Mouse (Mus musculus) limb, embryonic 12.5 days (tissue): ENCODE data around the gene Gm11565. TPM values are rescaled to one million over a fixed set of nuclear protein-coding genes. Genes with fewer than 3 reads are reported as not detected.
"Not testable (repeated sequence)": the region's sequence is repeated elsewhere in the genome, so short reads cannot be mapped to it uniquely, and the experiment has no call there.

Source experiments
- ATAC-seq: fragments of 200-750 bp; cut with Nextera tagmentation; 2 replicates; pipeline ENCODE4 v1.8.0; 2017; ENCODE audit warnings: low read depth, moderate TSS enrichment; ENCODE audit not compliant: insufficient number of reproducible peaks, insufficient read depth, low FRiP score, low TSS enrichment
- H3K27ac ChIP-seq: fragments of 300-500 bp; sonication (generic); 2 replicates; pipeline ENCODE4 v1.5.1; 2016; ENCODE audit warnings: mild to moderate bottlenecking, moderate library complexity
- H3K27me3 ChIP-seq: fragments of 300-500 bp; sonication (generic); 2 replicates; pipeline ENCODE4 v1.6.1; 2016; ENCODE audit warnings: mild to moderate bottlenecking, moderate library complexity
- H3K36me3 ChIP-seq: fragments of 300-500 bp; sonication (generic); 2 replicates; pipeline ENCODE4 v1.6.1; 2016; ENCODE audit warnings: mild to moderate bottlenecking, moderate library complexity
- H3K4me1 ChIP-seq: fragments of 300-500 bp; sonication (generic); replicated peaks from 2 replicates; pipeline ENCODE4 v1.6.1; 2016
- H3K4me2 ChIP-seq: fragments of 300-500 bp; sonication (generic); 2 replicates; pipeline ENCODE4 v1.6.1; 2016; ENCODE audit warnings: mild to moderate bottlenecking, moderate library complexity
- H3K4me3 ChIP-seq: fragments of 300-500 bp; sonication (generic); replicated peaks from 2 replicates; pipeline ENCODE4 v1.5.1; 2016; ENCODE audit warnings: mild to moderate bottlenecking
- H3K9ac ChIP-seq: fragments of 300-500 bp; sonication (generic); replicated peaks from 2 replicates; pipeline ENCODE4 v1.6.1; 2016; ENCODE audit warnings: mild to moderate bottlenecking, moderate library complexity
- H3K9me3 ChIP-seq: fragments of 300-500 bp; sonication (generic); 2 replicates; pipeline ENCODE4 v1.6.1; 2016; ENCODE audit warnings: mild to moderate bottlenecking, moderate library complexity
- WGBS: fragments of 180-500 bp; shearing (Covaris S2); methylation state at CpG from one replicate; pipeline ENCODE4 v1.1.7; 2016; 5-methylcytosine and 5-hydroxymethylcytosine counted together
- polyA plus RNA-seq: library from polyadenylated mRNA; unstranded; fragments of >200 nt; fragmentation: Nextera tagmentation; extraction: Ambion mirVana; gene quantifications from 2 replicates; pipeline ENCODE4 v1.2.1, GENCODE M21; 2016

Gene Gm11565
- polyA plus RNA-seq: not detected in 2 replicates

GRCm38 (mm10) chr11:99914451-99914850 lies at the start of gene Gm11565:
Gene Gm11565, plus strand, starts transcription at chr11:99914751.
- H3K4me2 ChIP-seq: no peak within 1 kb of the TSS
- H3K9me3 ChIP-seq: no peaks in the 10 kb centered on the region
- no peaks in the 10 kb centered on the region for H3K4me1 ChIP-seq
- no peak within 1 kb of the TSS for H3K9ac ChIP-seq
- 92% methylated on average over 3 of the region's 3 CpGs for WGBS
- no peak within 1 kb of the TSS for H3K4me3 ChIP-seq
- no peak within 1 kb of the TSS for H3K27ac ChIP-seq
- no peaks in the 10 kb centered on the region for H3K36me3 ChIP-seq
- no peak for ATAC-seq
- no peaks in the 10 kb centered on the region for H3K27me3 ChIP-seq

DNA sequence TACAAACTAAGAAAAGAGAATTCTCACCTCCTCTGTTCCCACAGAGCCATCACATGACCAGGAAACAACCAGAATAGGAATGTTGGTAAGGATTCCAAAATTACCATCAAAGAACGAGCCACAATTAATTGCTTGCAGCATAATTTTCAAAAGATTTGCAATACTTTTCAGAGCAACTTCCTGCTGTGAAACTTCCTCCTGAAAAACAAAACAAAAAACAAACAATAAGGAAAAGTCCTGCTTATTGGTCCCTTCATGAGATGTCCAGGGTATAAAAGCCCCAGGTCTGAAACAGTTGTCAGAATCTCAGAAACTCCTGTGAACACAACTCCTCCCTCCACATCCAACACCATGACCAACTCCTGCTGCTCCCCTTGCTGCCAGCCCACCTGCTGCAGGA lies 41.5 kb upstream of the Gm11565 start, which contains the start of gene Krtap9-1:
TSS of gene Krtap9-1 (plus strand) at position 301 of the 400 bp plus-strand sequence.
- H3K27ac ChIP-seq, ATAC-seq, H3K9me3 ChIP-seq, H3K27me3 ChIP-seq, H3K9ac ChIP-seq, H3K36me3 ChIP-seq, H3K4me2 ChIP-seq, H3K4me3 ChIP-seq, H3K4me1 ChIP-seq: not testable (repeated sequence)
- WGBS: 66% methylated on average over 1 of the region's 1 CpGs

- not testable (repeated sequence) for H3K27me3 ChIP-seq, H3K9ac ChIP-seq, ATAC-seq, H3K4me2 ChIP-seq, H3K9me3 ChIP-seq, H3K4me3 ChIP-seq, H3K4me1 ChIP-seq, H3K27ac ChIP-seq, H3K36me3 ChIP-seq
- WGBS: 50% methylated on average over 1 of the region's 1 CpGs
These were observed 35.7 kb upstream of the Gm11565 start, which contains the start of gene Gm11567 for GRCm38 (mm10) chr11:99878887-99879286. Gene Gm11567, plus strand, starts transcription at chr11:99879187.

DNA sequence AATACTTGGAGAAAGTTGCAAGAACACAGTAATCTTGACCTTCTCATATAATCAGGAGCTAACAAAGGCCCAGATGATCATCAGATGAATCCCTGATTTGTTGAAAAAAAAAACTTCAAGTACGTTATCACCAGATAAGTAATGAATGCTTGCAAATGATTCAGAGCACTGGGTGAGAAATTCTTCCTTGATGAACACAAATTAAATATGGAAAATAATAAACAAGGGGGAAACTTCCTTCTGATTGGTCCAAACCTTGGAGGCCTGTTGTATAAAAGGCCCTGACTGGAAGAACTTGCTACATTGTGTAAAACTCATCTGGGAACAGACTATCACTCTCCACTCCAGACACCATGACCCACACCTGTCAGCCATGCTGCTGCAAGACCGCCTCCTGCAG lies 6.9 kb upstream of the Gm11565 start, which contains the start of gene Krtap31-1:
TSS of gene Krtap31-1 (plus strand) at position 301 of the 400 bp plus-strand sequence.
- ATAC-seq: no peak
- H3K4me2 ChIP-seq: no peak within 1 kb of the TSS
- H3K4me3 ChIP-seq: no peak within 1 kb of the TSS
- no peaks in the 10 kb centered on the region for H3K27me3 ChIP-seq
- no peaks in the 10 kb centered on the region for H3K4me1 ChIP-seq
- no peak within 1 kb of the TSS for H3K9ac ChIP-seq
- no peaks in the 10 kb centered on the region for H3K9me3 ChIP-seq
- no peak within 1 kb of the TSS for H3K27ac ChIP-seq
- WGBS: 82% methylated on average over 2 of the region's 2 CpGs
- no peaks in the 10 kb centered on the region for H3K36me3 ChIP-seq

DNA sequence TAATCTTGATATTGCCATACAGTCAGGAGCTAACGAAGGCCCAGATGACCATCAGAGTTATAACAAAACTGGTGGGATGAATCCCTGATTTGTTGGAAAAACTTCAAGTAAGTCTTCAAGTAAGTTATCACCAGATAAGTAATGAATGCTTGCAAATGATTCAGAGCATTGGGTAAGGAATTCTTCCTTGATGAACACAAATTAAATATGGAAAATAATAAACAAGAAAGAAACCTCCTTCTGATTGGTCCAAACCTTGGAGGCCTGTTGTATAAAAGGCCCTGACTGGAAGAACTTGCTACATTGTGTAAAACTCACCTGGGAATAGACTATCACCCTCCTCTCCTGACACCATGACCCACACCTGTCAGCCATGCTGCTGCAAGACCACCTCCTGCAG lies 21.4 kb downstream of the Gm11565 start, which contains the start of gene Krtap31-2:
TSS of gene Krtap31-2 (plus strand) at position 301 of the 400 bp plus-strand sequence.
- Histone ChIP-seq H3K36me3 (no peaks in the 10 kb centered on the region), H3K9me3 (peaks cover 3% of the 10 kb centered on the region; the same call in 1 of the 2 replicates), H3K9ac (no peak within 1 kb of the TSS), H3K4me2 (no peak within 1 kb of the TSS), H3K4me3 (no peak within 1 kb of the TSS), H3K27me3 (no peaks in the 10 kb centered on the region; the same call in 1 of the 2 replicates), H3K4me1 (no peaks in the 10 kb centered on the region), H3K27ac (no peak within 1 kb of the TSS)
- WGBS: 94% methylated on average over 1 of the region's 1 CpGs
- ATAC-seq: no peak

DNA sequence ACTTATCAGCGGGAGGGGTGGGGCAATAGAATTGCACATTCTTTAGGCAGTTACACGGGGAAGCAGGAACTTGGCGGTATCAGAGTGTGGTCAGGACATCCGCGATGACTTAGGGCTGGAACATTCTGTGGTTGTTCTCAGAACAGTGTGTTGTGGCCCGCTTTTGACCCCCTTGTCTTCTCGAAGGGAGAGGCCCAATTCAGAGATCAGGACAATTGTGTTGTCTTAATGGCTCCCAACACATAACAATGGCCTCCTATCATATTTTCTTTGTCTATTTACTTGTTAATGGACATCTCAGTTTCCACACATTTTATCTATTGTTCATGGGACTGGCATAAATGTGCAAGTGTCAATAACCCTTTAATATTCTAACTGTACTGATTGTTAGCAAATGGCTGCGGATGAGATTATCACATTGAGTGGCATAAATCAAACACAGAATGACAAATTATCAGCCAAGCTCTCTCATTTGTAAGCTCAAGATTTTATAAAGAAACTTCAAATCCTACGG lies 23.3 kb downstream of the Gm11565 start:
- no peak overlapping the region for H3K4me3 ChIP-seq
- 86% methylated on average over 9 of the region's 9 CpGs for WGBS
- H3K27ac ChIP-seq: no peak overlapping the region
- no peaks in the 10 kb centered on the region for H3K9me3 ChIP-seq
- ATAC-seq: no peak
- H3K4me2 ChIP-seq: no peak overlapping the region
- H3K27me3 ChIP-seq: no peaks in the 10 kb centered on the region
- H3K36me3 ChIP-seq: no peaks in the 10 kb centered on the region
- H3K9ac ChIP-seq: no peak overlapping the region
- no peaks in the 10 kb centered on the region for H3K4me1 ChIP-seq

DNA sequence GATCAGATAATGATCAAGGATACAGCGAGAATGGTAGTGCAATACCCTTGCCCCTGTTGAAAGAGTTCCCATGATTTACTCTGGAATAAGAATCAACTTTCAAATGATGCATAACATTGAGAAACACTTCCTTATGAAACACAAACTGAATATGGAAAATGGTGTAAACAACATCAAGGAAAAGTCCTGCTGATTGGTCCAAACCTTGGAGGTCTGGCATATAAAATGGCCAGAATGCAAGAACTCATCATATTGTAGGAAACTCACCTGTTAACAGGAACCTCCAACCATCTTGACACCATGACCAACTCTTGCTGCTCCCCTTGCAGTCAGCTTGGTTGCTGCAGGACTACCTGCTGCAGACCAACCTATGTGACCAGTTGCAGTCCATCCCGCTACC lies 33.6 kb downstream of the Gm11565 start, which contains the start of gene Krtap9-5:
TSS of gene Krtap9-5 (plus strand) at position 301 of the 400 bp plus-strand sequence.
- Histone ChIP-seq H3K4me3 (no peak within 1 kb of the TSS), H3K4me2 (no peak within 1 kb of the TSS), H3K4me1 (no peaks in the 10 kb centered on the region), H3K27ac (no peak within 1 kb of the TSS), H3K27me3 (no peaks in the 10 kb centered on the region), H3K36me3 (no peaks in the 10 kb centered on the region), H3K9me3 (no peaks in the 10 kb centered on the region), H3K9ac (no peak within 1 kb of the TSS)
- ATAC-seq: no peak
- WGBS: 87% methylated on average over 2 of the region's 2 CpGs

DNA sequence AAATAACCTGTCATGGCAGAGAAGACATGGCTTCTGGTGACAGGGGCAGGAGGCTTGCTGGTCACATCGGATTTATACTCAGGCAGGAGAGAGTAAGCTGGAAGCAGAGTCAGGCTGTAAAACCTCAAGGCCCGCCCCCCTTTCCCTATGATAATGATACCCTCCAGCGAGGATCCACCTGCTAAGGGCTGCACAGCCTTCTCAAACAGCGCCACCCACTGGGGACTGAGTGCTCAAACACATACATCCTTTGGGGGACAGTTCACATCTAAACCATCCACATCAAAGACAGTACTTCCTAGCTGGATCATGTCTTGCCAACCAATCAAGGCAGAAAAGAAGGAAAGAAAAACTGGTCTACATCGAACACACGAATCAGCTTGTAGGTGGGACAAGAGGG lies 49.7 kb downstream of the Gm11565 start:
- no peaks in the 10 kb centered on the region for H3K9me3 ChIP-seq
- no peak overlapping the region for H3K27ac ChIP-seq
- H3K9ac ChIP-seq: no peak overlapping the region
- no peak for ATAC-seq
- H3K27me3 ChIP-seq: no peaks in the 10 kb centered on the region
- no peak overlapping the region for H3K4me2 ChIP-seq
- no peaks in the 10 kb centered on the region for H3K36me3 ChIP-seq
- no peak overlapping the region for H3K4me3 ChIP-seq
- 52% methylated on average over 6 of the region's 6 CpGs for WGBS
- H3K4me1 ChIP-seq: no peaks in the 10 kb centered on the region

Other genes starting within 250 kb of the Gm11565 start
- not detected in 2 replicates for gene Krtap4-6, start 248.8 kb upstream of the Gm11565 start, polyA plus RNA-seq
- gene Gm14190, start 224.0 kb upstream of the Gm11565 start, polyA plus RNA-seq: not detected in 2 replicates
- gene Gm14180, start 180.5 kb upstream of the Gm11565 start, polyA plus RNA-seq: not detected in 2 replicates
- gene Gm11595, start 141.8 kb upstream of the Gm11565 start, polyA plus RNA-seq: not detected in 2 replicates
- not detected in 2 replicates for gene Krtap4-8, start 134.0 kb upstream of the Gm11565 start, polyA plus RNA-seq
- gene Krtap4-9, start 129.6 kb upstream of the Gm11565 start, polyA plus RNA-seq: not detected in 2 replicates
- not detected in 2 replicates for gene Gm11596, start 121.3 kb upstream of the Gm11565 start, polyA plus RNA-seq
- not detected in 2 replicates for gene Gm11569, start 115.8 kb upstream of the Gm11565 start, polyA plus RNA-seq
- gene Gm11554, start 110.3 kb upstream of the Gm11565 start, polyA plus RNA-seq: not detected in 2 replicates
- gene Krtap4-13, start 104.9 kb upstream of the Gm11565 start, polyA plus RNA-seq: not detected in 2 replicates
- not detected in 2 replicates for gene Gm11564, start 99.1 kb upstream of the Gm11565 start, polyA plus RNA-seq
- gene 2300003K06Rik, start 76.7 kb upstream of the Gm11565 start, polyA plus RNA-seq: not detected in 2 replicates
- not detected in 2 replicates for gene Krtap4-16, start 63.1 kb upstream of the Gm11565 start, polyA plus RNA-seq
- gene Gm11568, start 56.8 kb upstream of the Gm11565 start, polyA plus RNA-seq: not detected in 2 replicates
- gene Gm11559, start 50.3 kb upstream of the Gm11565 start, polyA plus RNA-seq: not detected in 2 replicates
- not detected in 2 replicates for gene Krtap9-1, start 41.4 kb upstream of the Gm11565 start, polyA plus RNA-seq
- not detected in 2 replicates for gene Gm11567, start 35.6 kb upstream of the Gm11565 start, polyA plus RNA-seq
- not detected in 2 replicates for gene Krtap31-1, start 6.8 kb upstream of the Gm11565 start, polyA plus RNA-seq
- not detected in 2 replicates for gene Krtap31-2, start 21.5 kb downstream of the Gm11565 start, polyA plus RNA-seq
- not detected in 2 replicates for gene Krtap9-5, start 33.7 kb downstream of the Gm11565 start, polyA plus RNA-seq
- gene Krtap29-1, start 64.3 kb downstream of the Gm11565 start, polyA plus RNA-seq: not detected in 2 replicates
- not detected in 2 replicates for gene Krtap16-1, start 71.8 kb downstream of the Gm11565 start, polyA plus RNA-seq
- 1.4 and 1.9 TPM in 2 replicates for gene Krtap17-1, start 79.2 kb downstream of the Gm11565 start, polyA plus RNA-seq
- gene Krt33a, start 101.5 kb downstream of the Gm11565 start, polyA plus RNA-seq: not detected in 2 replicates
- gene Krt33b, start 115.1 kb downstream of the Gm11565 start, polyA plus RNA-seq: 0.18 and 0.27 TPM in 2 replicates
- gene Krt34, start 126.8 kb downstream of the Gm11565 start, polyA plus RNA-seq: not detected in 2 replicates
- not detected in 2 replicates for gene Krt31, start 135.8 kb downstream of the Gm11565 start, polyA plus RNA-seq
- gene Krt32, start 173.5 kb downstream of the Gm11565 start, polyA plus RNA-seq: not detected in 2 replicates
- gene Krt35, start 181.5 kb downstream of the Gm11565 start, polyA plus RNA-seq: 0.28 and 0.70 TPM in 2 replicates
- 0.13 and 0.16 TPM in 2 replicates for gene Krt36, start 190.9 kb downstream of the Gm11565 start, polyA plus RNA-seq
- not detected in 2 replicates for gene Krt13, start 206.8 kb downstream of the Gm11565 start, polyA plus RNA-seq
- gene Krt15, start 221.2 kb downstream of the Gm11565 start, polyA plus RNA-seq: 42.4 and 61.2 TPM in 2 replicates
- gene Krt19, start 233.9 kb downstream of the Gm11565 start, polyA plus RNA-seq: 8.4 and 8.7 TPM in 2 replicates